Mouse (Mus musculus) forebrain, embryonic 13.5 days (tissue): ENCODE results near the gene Tmem63b. TPM values are rescaled to one million over a fixed set of nuclear protein-coding genes. Genes with fewer than 3 reads are reported as not detected.
A peak's percentile ranks its signal among the peaks of the same experiment; 100 is the strongest.

ENCODE experiments used
- ATAC-seq: fragments of 200-750 bp; cut with Nextera tagmentation; 2 replicates; pipeline ENCODE4 v1.8.0; 2017
- H3K27ac ChIP-seq: fragments of 300-500 bp; sonication (generic); 2 replicates; pipeline ENCODE4 v1.5.1; 2015; ENCODE audit warnings: inconsistent platforms, mild to moderate bottlenecking, moderate library complexity
- H3K27me3 ChIP-seq: fragments of 300-500 bp; sonication (generic); 2 replicates; pipeline ENCODE4 v1.6.1; 2015; ENCODE audit warnings: mild to moderate bottlenecking, inconsistent platforms
- H3K36me3 ChIP-seq: fragments of 300-500 bp; sonication (generic); 2 replicates; pipeline ENCODE4 v1.6.1; 2015; ENCODE audit warnings: mild to moderate bottlenecking, inconsistent platforms; ENCODE audit not compliant: poor library complexity, severe bottlenecking
- H3K4me1 ChIP-seq: fragments of 300-500 bp; sonication (generic); 2 replicates; pipeline ENCODE4 v1.6.1; 2015; ENCODE audit warnings: inconsistent platforms
- H3K4me2 ChIP-seq: fragments of 300-500 bp; sonication (generic); 2 replicates; pipeline ENCODE4 v1.6.1; 2015; ENCODE audit warnings: inconsistent platforms, mild to moderate bottlenecking, moderate library complexity
- H3K4me3 ChIP-seq: fragments of 300-500 bp; sonication (generic); 2 replicates; pipeline ENCODE4 v1.5.1; 2015; ENCODE audit warnings: mild to moderate bottlenecking, inconsistent platforms
- H3K9ac ChIP-seq: fragments of 300-500 bp; sonication (generic); 2 replicates; pipeline ENCODE4 v1.6.1; 2015; ENCODE audit warnings: mild to moderate bottlenecking, inconsistent platforms
- H3K9me3 ChIP-seq: fragments of 300-500 bp; sonication (generic); replicated peaks from 2 replicates; pipeline ENCODE4 v1.6.1; 2016; ENCODE audit warnings: inconsistent platforms
- WGBS: fragments of 180-500 bp; shearing (Covaris S2); methylation state at CpG from one replicate; pipeline ENCODE4 v1.1.7; 2015; 5-methylcytosine and 5-hydroxymethylcytosine counted together
- polyA plus RNA-seq: library from polyadenylated mRNA; unstranded; fragments of >200 nt; fragmentation: Nextera tagmentation; extraction: Ambion mirVana; gene quantifications from 2 replicates; pipeline ENCODE4 v1.2.1, GENCODE M21; 2015

Tmem63b gene
- polyA plus RNA-seq, 1 experiment from 2014 or later = 91.1 TPM

DNA sequence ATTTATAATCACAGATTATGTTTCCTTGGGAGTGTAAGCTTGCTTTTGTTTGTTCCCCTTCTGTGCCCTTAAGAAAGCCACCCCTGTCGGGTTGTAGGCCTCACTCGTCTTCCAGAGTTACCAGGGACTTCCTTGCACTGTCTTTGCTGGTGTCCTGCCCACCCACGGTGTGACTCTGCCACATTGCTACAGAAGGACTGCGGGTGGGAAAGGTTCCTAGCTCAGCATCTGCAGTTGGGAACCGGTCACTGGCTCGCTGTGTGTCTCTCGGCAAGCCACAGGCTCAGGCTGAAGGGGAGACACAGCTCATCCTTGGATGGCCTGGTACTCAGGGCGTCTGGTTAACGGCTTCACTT, 14.5 kb upstream of the Tmem63b start:
- no peak for ATAC-seq
- no peaks in the 10 kb centered on the region for H3K4me1 ChIP-seq
- H3K4me2 ChIP-seq = no peak overlapping the region
- no peak overlapping the region for H3K4me3 ChIP-seq
- H3K36me3 ChIP-seq = peaks cover 32% of the 10 kb centered on the region
- H3K27ac ChIP-seq = no peak overlapping the region
- 72% methylated on average over 9 of the region's 9 CpGs for WGBS
- no peaks in the 10 kb centered on the region for H3K9me3 ChIP-seq
- no peaks in the 10 kb centered on the region for H3K27me3 ChIP-seq
- no peak overlapping the region for H3K9ac ChIP-seq

DNA sequence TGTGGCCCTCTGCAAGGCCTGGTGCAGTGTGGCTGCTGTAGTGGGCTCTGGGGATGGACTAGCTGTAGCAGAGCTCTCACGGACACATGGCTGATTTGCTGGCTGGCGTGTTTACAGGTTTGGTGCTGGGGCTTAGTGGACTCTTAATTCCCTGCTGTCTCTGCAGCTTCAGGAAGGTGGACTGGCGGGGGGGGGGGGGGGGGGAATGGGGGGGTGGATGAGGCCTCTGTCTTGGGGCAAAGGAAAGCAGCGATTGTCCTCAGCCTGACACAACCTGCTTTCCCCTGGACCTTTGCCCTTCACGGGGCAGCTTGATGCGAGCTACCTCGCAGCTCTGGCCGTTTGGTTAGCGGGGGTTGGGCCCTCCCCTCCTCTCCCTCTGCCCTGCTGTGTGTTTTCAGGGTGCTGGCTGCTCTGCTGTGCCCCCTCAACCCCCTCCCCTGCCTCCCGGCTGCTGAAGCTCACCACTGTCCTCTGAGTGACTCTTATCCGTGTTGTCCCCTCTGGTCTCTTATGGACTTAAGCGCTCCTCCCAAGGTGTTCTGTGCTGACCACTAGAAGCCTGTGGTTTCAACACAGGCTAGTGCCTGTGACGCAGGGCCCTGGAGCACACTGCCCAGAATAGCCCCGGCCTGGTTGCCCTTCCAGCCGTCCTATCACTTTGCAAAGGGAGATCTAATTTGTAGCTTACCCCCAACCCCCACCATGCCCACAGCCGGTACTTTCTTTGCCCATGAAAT, 14.0 kb upstream of the Tmem63b start:
- no peak overlapping the region for H3K9ac ChIP-seq
- H3K4me1 ChIP-seq = no peaks in the 10 kb centered on the region
- no peak for ATAC-seq
- H3K36me3 ChIP-seq = peaks cover 33% of the 10 kb centered on the region
- H3K4me3 ChIP-seq = no peak overlapping the region
- H3K4me2 ChIP-seq = no peak overlapping the region
- WGBS = 62% methylated on average over 9 of the region's 16 CpGs
- no peaks in the 10 kb centered on the region for H3K9me3 ChIP-seq
- no peaks in the 10 kb centered on the region for H3K27me3 ChIP-seq
- H3K27ac ChIP-seq = no peak overlapping the region

DNA sequence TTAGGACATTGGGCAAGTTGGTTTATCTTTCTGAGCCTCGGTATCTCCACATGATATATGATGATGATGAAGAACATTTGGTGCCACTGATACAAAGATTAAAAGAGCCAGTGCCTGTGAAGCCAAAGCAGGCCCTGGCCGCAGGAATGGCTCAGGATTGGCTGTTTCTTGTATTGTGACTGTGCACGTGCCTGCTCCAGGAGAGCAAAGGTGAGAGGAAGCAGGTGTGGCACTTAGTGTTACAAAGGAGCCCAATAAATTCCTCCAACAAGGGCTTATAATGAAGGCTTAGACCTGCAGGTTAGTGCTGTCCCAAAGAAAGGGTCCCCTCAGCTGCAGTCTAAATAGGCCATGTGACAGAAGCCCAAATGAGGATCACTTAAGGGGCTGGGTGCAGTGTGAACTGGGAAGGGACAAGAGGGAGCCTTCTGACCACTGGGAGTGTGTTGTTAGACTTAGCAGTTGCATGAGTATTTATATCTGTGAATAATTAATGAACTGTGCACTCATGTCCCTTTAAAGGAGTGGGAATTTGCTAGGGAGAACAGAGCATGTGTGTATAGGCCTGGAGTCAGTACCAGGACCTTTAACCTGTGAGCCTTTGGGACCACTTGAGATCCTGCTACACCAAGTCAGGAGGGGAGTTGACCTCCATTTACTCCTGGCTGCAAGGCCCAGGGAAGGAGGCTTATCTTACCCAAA, 12.5 kb upstream of the Tmem63b start:
- peaks cover 33% of the 10 kb centered on the region for H3K36me3 ChIP-seq
- no peaks in the 10 kb centered on the region for H3K4me1 ChIP-seq
- 92% methylated on average over 3 of the region's 3 CpGs for WGBS
- H3K27ac ChIP-seq = no peak overlapping the region
- H3K4me3 ChIP-seq = no peak overlapping the region
- H3K9ac ChIP-seq = no peak overlapping the region
- no peaks in the 10 kb centered on the region for H3K27me3 ChIP-seq
- no peaks in the 10 kb centered on the region for H3K9me3 ChIP-seq
- ATAC-seq = no peak
- no peak overlapping the region for H3K4me2 ChIP-seq

DNA sequence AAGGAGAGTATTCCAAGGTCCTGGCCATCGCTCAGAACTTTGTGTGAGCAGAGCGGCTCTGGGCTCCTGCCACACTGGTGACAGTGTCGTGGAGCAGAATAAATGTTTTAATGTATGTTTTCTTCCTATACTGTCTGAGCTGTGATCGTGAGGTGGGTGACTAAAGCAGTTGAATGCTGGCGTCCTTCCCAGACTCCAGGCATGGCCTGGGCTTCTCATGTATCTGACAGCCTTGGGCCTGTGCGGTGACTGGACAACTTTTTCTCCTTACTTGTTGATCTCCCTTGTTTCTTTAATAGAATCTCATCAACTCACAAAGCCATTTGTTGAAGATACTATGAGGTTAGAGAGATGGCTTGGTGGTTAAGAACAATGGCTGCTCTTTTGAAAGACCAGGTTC, 11.7 kb upstream of the Tmem63b start:
- Histone ChIP-seq H3K27me3 (no peaks in the 10 kb centered on the region), H3K27ac (no peak overlapping the region), H3K9ac (no peak overlapping the region), H3K4me1 (no peaks in the 10 kb centered on the region), H3K36me3 (peaks cover 33% of the 10 kb centered on the region), H3K9me3 (no peaks in the 10 kb centered on the region), H3K4me2 (no peak overlapping the region), H3K4me3 (no peak overlapping the region)
- ATAC-seq = no peak
- 90% methylated on average over 6 of the region's 6 CpGs for WGBS

DNA sequence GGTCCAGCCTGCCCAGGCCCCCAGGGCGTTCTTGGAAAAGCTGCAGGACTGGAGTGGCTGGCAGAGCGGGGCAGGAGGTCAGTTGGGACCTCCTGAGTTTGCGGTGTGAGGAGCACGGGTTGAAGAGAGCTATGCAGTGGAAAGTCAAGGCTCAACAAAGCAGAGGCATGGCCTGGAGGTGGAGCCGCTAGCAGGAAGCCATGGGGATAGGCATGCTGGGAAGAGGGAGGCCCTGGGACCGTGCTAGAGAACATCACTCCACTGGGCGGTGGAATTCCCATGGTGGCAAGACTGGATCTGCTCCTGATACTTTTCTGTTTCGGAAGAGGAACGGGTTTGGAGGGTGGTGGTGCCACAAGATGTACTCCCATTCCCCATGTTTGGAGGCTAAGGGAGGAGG, 10.3 kb upstream of the Tmem63b start:
- no peaks in the 10 kb centered on the region for H3K4me1 ChIP-seq
- no peak for ATAC-seq
- no peak overlapping the region for H3K4me3 ChIP-seq
- no peaks in the 10 kb centered on the region for H3K27me3 ChIP-seq
- 92% methylated on average over 9 of the region's 9 CpGs for WGBS
- no peak overlapping the region for H3K27ac ChIP-seq
- no peak overlapping the region for H3K9ac ChIP-seq
- H3K36me3 ChIP-seq = peaks cover 33% of the 10 kb centered on the region
- no peak overlapping the region for H3K4me2 ChIP-seq
- no peaks in the 10 kb centered on the region for H3K9me3 ChIP-seq

DNA sequence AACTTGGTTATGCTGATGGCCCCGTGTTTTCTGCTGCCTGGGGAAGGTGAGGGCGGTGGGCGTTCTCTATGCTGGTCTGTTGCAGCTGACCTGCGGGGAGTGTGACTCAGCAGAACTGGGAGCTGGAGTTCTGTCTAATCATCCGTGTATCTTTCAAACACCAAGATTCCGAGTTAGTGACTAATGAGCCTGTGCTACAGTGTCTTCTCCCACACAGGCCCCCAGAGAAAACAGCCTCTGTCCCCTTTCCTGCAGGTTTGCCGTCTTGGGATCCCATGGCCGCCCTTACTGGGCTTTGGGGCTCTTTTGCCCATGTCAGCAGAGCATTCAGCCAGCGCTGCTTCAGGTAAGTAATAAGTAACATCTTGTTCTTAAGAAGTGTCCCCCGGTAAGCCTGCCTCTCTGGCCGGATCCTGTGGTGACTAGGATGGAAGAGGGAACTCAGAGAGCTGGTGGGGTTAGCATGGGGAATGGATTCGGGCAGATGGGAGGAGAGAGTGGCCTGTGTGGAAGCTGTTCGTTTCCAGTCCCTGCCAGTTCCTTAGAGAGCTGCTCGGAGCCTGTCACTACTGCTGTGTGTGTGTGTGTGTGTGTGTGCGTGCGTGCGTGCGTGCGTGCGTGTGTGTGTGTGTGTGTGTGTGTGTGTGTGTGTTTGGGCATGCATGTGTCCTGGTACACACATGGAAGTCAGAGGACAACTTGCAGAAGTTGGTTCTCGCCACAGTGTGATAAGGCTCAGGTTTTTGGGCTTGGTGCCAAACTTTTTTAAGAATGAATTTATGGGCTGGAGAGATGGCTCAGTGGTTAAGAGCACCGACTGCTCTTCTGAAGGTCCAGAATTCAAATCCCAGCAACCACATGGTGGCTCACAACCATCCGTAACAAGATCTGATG, 8.8 kb upstream of the Tmem63b start:
- Histone ChIP-seq H3K4me3 (no peak overlapping the region), H3K9ac (no peak overlapping the region), H3K4me1 (no peaks in the 10 kb centered on the region), H3K9me3 (no peaks in the 10 kb centered on the region), H3K27me3 (no peaks in the 10 kb centered on the region), H3K36me3 (peaks cover 33% of the 10 kb centered on the region), H3K4me2 (no peak overlapping the region), H3K27ac (no peak overlapping the region)
- ATAC-seq = no peak
- 79% methylated on average over 23 of the region's 23 CpGs for WGBS

DNA sequence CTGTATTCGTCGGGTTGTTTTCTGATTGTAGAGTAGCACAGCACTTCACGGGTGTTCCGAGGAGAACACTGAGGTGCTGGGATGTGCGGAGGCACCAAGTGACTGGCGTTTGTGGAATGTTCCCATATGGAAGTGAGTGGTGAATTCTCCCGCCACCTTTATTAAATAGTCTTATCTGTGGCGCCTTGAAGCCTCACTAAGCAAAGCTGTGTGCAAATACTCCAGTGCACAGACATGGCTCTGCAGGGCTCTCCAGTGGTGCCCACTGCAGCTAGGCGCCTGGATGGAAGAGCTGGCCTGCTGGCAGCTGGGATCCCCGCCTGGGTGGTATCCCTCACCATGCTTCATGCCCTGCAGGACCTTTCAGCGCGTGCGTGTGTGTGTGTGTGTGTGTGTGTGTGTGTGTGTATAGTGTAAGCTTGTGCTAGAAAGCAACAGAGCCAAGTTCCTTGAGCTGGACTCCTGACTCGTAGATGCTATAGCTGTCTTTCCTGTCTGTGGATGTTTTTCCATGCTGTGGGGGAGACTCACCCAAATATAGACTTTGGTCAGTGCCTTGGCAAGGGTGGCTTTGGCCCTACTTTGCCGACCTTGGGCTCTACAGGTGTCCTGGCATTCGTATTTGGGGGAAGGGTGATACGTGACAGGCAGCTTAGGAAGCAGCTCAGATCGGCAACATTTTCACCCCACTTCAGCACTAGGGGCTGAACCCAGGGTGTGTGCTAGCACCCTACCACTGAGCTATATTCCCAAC, 7.3 kb upstream of the Tmem63b start:
- H3K27ac ChIP-seq = no peak overlapping the region
- WGBS = 84% methylated on average over 18 of the region's 18 CpGs
- no peak overlapping the region for H3K4me3 ChIP-seq
- H3K36me3 ChIP-seq = peaks cover 24% of the 10 kb centered on the region
- no peak for ATAC-seq
- H3K27me3 ChIP-seq = no peaks in the 10 kb centered on the region
- no peaks in the 10 kb centered on the region for H3K4me1 ChIP-seq
- H3K4me2 ChIP-seq = no peak overlapping the region
- no peaks in the 10 kb centered on the region for H3K9me3 ChIP-seq
- no peak overlapping the region for H3K9ac ChIP-seq

DNA sequence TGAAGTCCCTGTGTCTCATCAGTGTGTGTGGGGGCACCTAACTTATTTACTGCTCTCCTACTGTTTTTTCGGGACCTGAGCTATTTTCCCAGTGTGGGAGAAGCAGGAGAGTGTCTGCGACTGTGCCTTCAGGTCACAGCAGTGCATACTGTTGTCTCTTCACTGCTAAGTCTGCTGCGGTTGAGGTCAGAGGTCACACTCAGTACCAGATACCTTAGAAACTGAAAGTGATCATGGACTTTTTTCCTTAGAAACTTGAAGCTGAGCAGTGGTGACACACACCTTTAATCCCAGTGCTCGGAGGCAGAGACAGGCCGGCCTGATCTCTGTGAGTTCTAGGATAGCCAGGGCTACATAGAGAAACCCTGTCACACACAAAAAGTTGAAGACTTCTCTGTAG, 5.5 kb upstream of the Tmem63b start:
- Histone ChIP-seq H3K4me2 (no peak overlapping the region), H3K9ac (no peak overlapping the region), H3K36me3 (peaks cover 10% of the 10 kb centered on the region; the same call in 1 of the 2 replicates), H3K27me3 (no peaks in the 10 kb centered on the region), H3K4me1 (peaks cover 6% of the 10 kb centered on the region), H3K27ac (no peak overlapping the region), H3K9me3 (no peaks in the 10 kb centered on the region), H3K4me3 (no peak overlapping the region)
- no peak for ATAC-seq
- WGBS = 94% methylated on average over 5 of the region's 5 CpGs

DNA sequence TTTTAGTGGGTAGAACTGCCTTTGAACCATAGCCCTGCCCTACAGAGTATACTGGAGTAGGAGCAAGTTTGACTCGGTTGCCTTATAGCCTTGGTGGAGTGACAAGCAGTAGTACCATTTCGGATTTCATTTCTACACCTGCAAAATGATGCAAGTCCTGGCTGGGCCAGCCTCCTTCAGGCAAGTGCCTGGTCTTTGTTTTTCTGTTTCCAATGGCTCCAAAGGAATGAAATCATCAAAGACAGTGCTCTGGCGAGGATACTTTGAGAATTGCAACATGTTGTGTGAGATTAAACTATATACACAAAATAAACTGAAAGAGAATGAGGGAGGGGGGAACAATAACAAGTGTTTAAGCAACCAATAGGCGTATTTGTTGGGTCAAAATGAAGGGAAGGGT, 3.3 kb upstream of the Tmem63b start:
- no peak overlapping the region for H3K27ac ChIP-seq
- 88% methylated on average over 4 of the region's 4 CpGs for WGBS

DNA sequence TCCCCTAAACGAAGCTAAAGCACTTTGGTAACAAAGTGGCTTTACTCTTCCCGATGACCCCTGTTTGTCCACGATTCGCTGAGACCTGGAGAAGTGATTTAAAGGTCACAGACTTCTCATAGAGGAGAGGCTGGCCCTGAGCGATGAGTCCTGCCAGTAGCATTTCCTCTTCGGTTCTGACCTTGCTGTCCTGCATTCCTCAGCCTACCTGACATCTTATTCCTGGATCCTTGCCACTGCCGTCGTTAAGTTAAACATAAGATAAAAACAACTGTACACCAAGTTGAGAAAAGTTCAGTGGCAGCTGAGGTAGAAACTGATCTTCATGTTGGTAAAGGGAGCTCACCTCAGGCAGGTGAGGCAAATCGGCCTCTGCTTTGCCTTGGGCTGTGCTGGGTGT, 2.4 kb upstream of the Tmem63b start:
- Histone ChIP-seq H3K4me1 (peaks cover 23% of the 10 kb centered on the region), H3K9ac (no peak overlapping the region), H3K4me3 (no peak overlapping the region), H3K9me3 (no peaks in the 10 kb centered on the region), H3K27ac (no peak overlapping the region), H3K36me3 (no peaks in the 10 kb centered on the region), H3K4me2 (no peak overlapping the region), H3K27me3 (no peaks in the 10 kb centered on the region)
- ATAC-seq = no peak
- WGBS = 89% methylated on average over 9 of the region's 9 CpGs

More for the DNA sequence above, 3.3 kb upstream of the Tmem63b start:
- Histone ChIP-seq H3K4me1 (peaks cover 14% of the 10 kb centered on the region), H3K36me3 (no peaks in the 10 kb centered on the region), H3K9me3 (no peaks in the 10 kb centered on the region), H3K27me3 (no peaks in the 10 kb centered on the region), H3K4me2 (no peak overlapping the region), H3K4me3 (no peak overlapping the region), H3K9ac (no peak overlapping the region)
- ATAC-seq = no peak

DNA sequence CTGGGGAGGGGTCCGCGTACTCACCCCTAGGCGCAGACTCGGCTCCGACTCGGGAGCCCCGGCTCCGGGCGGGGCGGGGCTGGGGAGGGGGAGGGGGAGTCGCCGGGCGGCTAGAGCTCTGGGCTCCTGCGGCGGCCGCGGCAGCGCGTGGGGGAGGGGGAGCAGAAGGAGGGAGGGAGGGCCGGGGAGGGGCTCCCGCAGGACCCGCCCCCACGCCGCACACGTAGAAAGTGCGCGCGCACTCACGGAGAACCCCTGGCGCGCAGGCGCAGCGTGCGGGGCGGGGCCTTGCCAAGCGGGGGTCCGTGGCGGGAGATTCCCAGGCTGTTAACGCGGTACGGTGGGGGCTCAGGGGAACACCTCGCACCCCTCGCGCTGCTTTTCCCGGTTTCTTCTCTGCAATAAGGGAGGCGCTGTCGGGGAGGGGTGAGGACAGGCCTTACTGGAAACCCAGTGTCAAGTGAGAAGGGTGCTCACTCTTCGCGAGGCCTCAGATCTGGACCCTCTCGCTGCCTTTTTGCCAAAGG, 549 bp downstream of the Tmem63b start, which contains the start of gene Mrpl14:
Gene Mrpl14, plus strand, starts transcription at position 230 of the 527 bp plus-strand sequence.
- under 1% methylated on average over 29 of the region's 50 CpGs for WGBS
- Histone ChIP-seq H3K4me3 (peak within 1 kb of the TSS; percentile 83), H3K36me3 (no peaks in the 10 kb centered on the region), H3K27me3 (no peaks in the 10 kb centered on the region), H3K4me2 (peak within 1 kb of the TSS; percentile 79), H3K27ac (peak within 1 kb of the TSS; percentile 89), H3K4me1 (peaks cover 29% of the 10 kb centered on the region), H3K9me3 (no peaks in the 10 kb centered on the region), H3K9ac (peak within 1 kb of the TSS; percentile 95)
- ATAC-seq = peak; percentile 90
